Mouse (Mus musculus) kidney, adult 2 months (tissue): ENCODE results near the gene Rnf212b.

Experiments used
- CTCF ChIP-seq: fragments of 200-500 bp; conservative IDR thresholded peaks from 2 replicates; pipeline ENCODE4 v1.5.1; 2011; ENCODE audit warnings: low read depth, mild to moderate bottlenecking, control low read depth, low read length, moderate library complexity, mixed read lengths; ENCODE audit not compliant: insufficient read depth, insufficient read length
- POLR2A ChIP-seq: fragments of 200-500 bp; IDR thresholded peaks from one replicate; pipeline ENCODE4 v1.6.1; 2011; ENCODE audit warnings: low read depth, low read length, control low read depth

DNA sequence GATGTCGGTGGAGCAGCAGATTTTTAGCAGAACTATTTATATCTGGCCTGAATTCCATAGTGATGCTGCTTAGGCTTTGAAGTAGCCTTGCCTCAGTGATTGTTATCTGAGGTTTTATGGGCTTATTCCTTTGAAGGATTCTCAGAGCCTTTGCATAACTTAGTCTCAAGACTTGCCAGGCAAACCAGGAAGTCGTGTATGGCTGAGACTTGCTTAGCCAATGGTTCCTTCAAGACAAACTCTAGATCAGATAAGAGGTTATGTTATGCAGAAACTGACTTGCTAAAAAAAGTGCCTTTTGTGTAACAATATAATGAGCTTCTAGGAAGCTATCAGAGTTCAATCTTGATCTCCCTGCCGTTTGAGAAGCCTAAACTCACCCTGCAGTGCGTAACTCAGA is 11.5 kb upstream of the Rnf212b start:
- TF ChIP-seq POLR2A (no peak), CTCF (no peak)
